Mouse (Mus musculus) left cerebral cortex, postnatal 14 days (tissue): Measurements from ENCODE around the gene Tmx1. TPM values are rescaled to one million over a fixed set of nuclear protein-coding genes. Genes with fewer than 3 reads are reported as not detected.

Source experiments
- DNase-seq, 2 experiments: peaks; one replicate each; pipeline ENCODE4 v3.0.0; 2021 to 2022; ENCODE audit warnings: low spot score in 2 of 2, mixed read lengths in 1 of 2
- intact Hi-C: fragments of 180-260 bp; cut with DNase I; formaldehyde crosslinking; loops from one replicate; pipeline ENCODE4 v1.15.1; 2025
- total RNA-seq, 2 experiments: library from RNA; stranded (reverse); gene quantifications; 2 replicates each; pipeline ENCODE4 v1.2.3; 2021

Tmx1 gene
- total RNA-seq, 2 experiments from 2014 or later, result 32.9 to 35.9 TPM

- DNase-seq, result no peak
- intact Hi-C loops, result no loop called here
Measured at GRCm38 (mm10) chr12:70476884-70477576, 24.1 kb downstream of the Tmx1 start.

DNA sequence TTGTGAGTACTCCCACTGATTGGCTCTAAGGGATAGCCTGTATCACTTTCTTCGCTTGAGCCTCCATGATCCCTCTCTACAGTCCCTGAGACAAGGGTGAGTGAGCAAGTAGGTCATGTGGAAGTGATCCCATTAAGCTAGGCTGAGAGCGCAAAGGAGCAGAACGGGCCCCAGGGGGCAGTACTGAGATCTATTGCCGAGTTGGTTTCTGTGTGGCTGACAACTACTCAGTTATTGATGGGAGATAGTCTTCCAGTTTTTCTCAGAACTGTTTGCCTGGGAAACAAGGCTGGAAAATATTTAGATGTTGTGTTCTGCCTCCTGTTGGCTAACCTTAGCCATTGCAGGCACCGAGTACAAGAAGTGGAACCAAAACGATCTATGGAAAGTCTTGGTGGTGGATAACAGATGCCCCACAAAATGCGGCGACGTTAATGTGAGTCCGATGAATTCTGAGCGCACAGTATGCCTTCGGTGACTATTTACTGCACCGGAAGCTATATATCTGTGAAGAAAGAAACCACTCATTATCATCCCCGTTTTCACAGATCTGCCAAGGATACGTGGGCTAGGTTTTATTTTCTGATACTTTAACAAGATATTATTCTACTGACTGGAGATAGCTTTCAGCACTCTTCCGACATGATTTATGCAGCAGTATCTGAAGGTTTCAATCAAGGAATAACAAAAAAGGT lies 24.8 kb downstream of the Tmx1 start:
- peak; percentile 40 to 69 for DNase-seq
- intact Hi-C loops, result no loop called here

DNA sequence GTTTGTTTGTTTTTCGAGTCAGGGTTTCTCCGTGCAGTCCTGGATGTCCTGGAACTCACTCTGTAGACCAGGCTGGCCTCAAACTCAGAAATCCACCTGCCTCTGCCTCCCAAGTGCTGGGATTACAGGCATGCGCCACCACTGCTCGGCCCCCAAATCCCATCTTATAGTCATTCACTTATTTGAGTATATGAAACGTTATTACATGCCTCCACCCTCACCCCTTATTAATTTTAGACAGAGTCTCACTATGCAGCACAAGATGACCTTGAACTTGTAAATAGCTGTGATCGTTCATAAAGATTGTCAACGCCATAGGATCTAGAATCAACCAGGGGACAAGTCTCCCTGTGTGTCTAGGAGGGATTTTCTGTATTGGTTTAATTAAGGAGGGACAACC lies 33.1 kb downstream of the Tmx1 start:
- intact Hi-C loops, result no loop called here
- no peak for DNase-seq

GRCm38 (mm10) chr12:70486716-70487480 lies 34.0 kb downstream of the Tmx1 start:
- DNase-seq, result no peak
- intact Hi-C loops, result no loop called here

- DNase-seq, result peak in 1 of 2 experiments; percentile 47
- intact Hi-C loops, result no loop called here
Measured at GRCm38 (mm10) chr12:70492441-70492840, 39.5 kb downstream of the Tmx1 start.

DNA sequence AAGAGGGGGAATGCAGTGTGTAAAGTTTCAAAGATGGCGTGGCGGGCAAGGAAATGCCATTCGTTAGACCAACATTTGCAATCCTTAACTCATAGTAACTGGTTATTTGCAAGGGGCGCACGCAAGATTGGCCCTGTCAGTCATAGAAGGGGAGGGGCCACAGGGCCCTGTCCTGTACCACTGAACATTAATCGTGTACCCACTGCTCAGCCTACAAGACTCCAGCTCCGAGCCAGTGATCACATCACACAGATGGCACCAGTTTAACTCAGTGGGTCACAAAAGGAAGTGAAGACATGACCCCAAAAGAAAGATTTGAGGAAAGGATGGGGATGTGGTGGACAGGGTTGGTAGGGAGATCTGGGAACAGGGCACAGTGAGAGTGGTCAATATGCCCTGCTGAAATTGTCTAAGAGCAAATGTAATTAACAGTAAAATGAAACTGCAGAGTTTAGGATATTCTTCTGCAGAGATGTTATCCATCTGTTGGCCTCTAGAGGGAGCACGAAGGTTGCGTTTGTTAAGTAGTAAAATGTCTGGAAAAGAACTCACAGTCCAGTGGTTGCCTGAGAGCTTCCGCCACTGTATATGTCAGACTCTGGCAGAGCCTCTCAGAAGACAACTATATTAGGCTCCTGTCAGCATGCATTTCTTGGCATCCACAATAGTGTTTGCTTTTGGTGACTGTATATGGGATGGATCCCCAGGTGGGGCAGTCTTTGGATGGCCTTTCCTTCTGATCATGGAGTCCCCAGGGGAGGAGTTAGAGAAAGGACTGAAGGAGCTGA lies 41.8 kb downstream of the Tmx1 start:
- DNase-seq, result peak; percentile 55 to 61
- intact Hi-C loops, result loop anchor here (1.0 to 5.0 kb wide), 2 partner anchors 128 to 416 kb away; no protein-coding TSS in a partner anchor

- DNase-seq, result peak; percentile 38 to 57
- intact Hi-C loops, result loop anchor here (1.0 to 5.0 kb wide), 2 partner anchors 127 to 415 kb away; no protein-coding TSS in a partner anchor
Measured at GRCm38 (mm10) chr12:70495282-70495922, 42.5 kb downstream of the Tmx1 start.

DNA sequence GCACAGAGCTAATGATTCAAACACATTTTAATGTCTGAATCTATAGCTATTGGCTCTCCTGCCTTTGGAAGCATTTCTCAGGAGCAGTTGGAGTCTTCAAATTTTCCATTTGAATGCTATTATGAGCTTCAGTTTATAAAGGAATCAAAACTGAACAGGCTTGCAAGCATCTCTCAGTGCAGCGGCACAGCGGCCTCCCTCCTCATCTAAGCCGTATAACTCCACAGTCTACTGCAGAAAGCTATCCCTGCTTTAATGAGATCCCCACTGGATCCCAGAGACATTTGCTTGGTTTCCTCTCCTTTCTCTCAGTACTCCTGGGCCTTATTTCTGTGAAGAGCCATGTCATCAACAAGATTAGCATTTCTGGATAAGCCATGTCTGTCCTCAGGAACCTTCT lies 45.2 kb downstream of the Tmx1 start:
- DNase-seq, result no peak

DNA sequence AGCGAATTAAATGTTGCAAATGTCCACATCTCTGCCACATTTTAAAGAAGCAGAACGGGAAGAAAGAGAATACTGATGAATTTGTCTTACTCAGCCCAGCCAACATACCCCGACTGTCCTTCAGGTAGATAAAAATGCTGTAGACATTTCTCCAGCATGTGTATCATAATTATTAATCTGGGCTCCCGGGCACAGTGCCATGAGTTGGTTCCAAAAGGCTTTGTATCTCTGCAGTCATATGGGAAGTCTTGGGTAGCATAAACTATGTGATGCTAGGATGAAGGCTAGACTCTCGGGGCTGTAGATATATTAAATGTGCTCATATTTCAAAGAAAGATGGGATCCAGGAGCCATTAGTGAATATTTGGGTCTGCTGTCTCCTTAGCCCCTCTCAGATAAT lies 53.1 kb downstream of the Tmx1 start:
- no peak for DNase-seq
- intact Hi-C loops, result loop anchor here (2.0 kb wide), 1 partner anchor 319 kb away; the partner anchor contains the start of gene Frmd6

More for the DNA sequence above, 45.2 kb downstream of the Tmx1 start:
- intact Hi-C loops, result loop anchor here (5.0 kb wide), 1 partner anchor 124 kb away; no protein-coding TSS in a partner anchor

DNA sequence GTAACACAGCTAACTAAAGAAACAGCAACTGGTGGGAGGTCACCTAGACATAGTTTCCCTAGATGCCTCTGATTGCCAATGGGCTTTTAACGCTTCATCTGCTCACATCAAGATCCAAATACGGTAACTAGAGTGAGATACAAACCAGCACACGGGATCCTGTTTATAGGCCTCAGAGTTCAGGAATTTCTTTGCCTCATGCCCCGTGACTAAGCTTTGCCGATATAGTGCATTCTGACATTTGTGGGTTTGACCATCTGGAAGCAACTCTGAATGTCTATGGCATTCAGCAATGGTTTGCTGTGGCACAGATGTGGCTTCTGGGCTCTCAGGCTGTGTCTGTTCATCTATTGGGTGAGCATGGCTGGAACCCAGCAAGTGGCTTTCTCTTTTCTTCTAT lies 59.1 kb downstream of the Tmx1 start:
- intact Hi-C loops, result no loop called here
- DNase-seq, result no peak

DNA sequence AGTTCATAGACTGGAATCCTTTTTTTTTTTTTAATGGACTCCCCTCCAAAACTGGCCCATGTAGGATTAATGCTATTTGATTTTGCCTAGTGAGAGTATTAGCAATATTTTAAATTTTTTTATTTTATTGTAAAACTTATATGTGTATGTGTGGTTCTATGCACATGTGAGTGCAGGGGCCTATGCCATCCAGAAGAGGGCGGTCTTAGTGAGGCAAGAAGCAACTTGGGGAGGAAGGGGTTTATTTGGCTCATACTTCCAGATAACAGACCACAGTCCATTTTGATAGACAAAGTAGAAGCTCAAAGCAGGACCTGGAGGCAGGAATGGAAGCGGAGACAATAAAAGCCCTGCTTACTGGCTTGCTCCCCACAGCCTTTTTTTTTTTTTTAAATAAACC lies 59.5 kb downstream of the Tmx1 start:
- intact Hi-C loops, result no loop called here
- DNase-seq, result no peak

Other genes with a start within 250 kb of the Tmx1 start
- gene Pygl, start 221.6 kb upstream of the Tmx1 start, total RNA-seq, result 1 to 10 TPM; 2.2 to 3.1 TPM
- 100 to 1,000 TPM; 422 to 460 TPM for gene Trim9, start 105.5 kb upstream of the Tmx1 start, total RNA-seq